Mouse (Mus musculus) heart, postnatal 0 days (tissue): Measurements from ENCODE around the gene Adh7.

Experiments
- CTCF ChIP-seq: IDR thresholded peaks from 2 replicates; pipeline ENCODE4 v1.5.1; 2016; ENCODE audit warnings: antibody characterized with exemption, control low read depth, low read depth
- EP300 ChIP-seq: IDR thresholded peaks from 2 replicates; pipeline ENCODE4 v1.6.1; 2016; ENCODE audit warnings: antibody characterized with exemption, low read depth

GRCm38 (mm10) chr3:138247241-138247640, 29.7 kb downstream of the Adh7 start:
- TF ChIP-seq CTCF: no peak
- no peak for TF ChIP-seq EP300
